Mouse (Mus musculus) G1E (cell line): Measurements from ENCODE around the gene Micu1.

Experiments used
- CTCF ChIP-seq: IDR thresholded peaks from 2 replicates; pipeline ENCODE4 v1.5.1; 2012; ENCODE audit warnings: low read depth, low read length, inconsistent platforms, mixed read lengths
- TAL1 ChIP-seq: conservative IDR thresholded peaks from 2 replicates; pipeline ENCODE4 v1.6.1; 2012; ENCODE audit warnings: low read depth, low read length, inconsistent platforms, mixed read lengths

- no peak for TF ChIP-seq CTCF
- no peak for TF ChIP-seq TAL1
These were observed 199.8 kb downstream of the Micu1 start for GRCm38 (mm10) chr10:59901986-59902605.
